Mouse (Mus musculus) frontal cortex, adult (tissue): ENCODE measurements around the gene Rnf4.

ENCODE experiments used
- ATAC-seq: cut with Nextera tagmentation; 2 replicates; pipeline ENCODE4 v1.9.2; 2017; ENCODE audit warnings: mild to moderate bottlenecking, moderate library complexity, mixed read lengths; ENCODE audit not compliant: low TSS enrichment

Gene Rnf4

GRCm38 (mm10) chr5:34336775-34337450, 824 bp downstream of the Rnf4 start:
- ATAC-seq, result no peak

- no peak for ATAC-seq
Observed at GRCm38 (mm10) chr5:34340246-34340645, 4.2 kb downstream of the Rnf4 start.

GRCm38 (mm10) chr5:34352084-34352631, 16.1 kb downstream of the Rnf4 start:
- no peak for ATAC-seq

- ATAC-seq, result peak; percentile 20; the same call in 1 of the 2 replicates
Observed at GRCm38 (mm10) chr5:34360261-34360660, 24.2 kb downstream of the Rnf4 start.

- no peak for ATAC-seq
Observed at GRCm38 (mm10) chr5:34363115-34363514, 27.0 kb downstream of the Rnf4 start.

GRCm38 (mm10) chr5:34368551-34369290, 32.6 kb downstream of the Rnf4 start:
- ATAC-seq, result no peak

GRCm38 (mm10) chr5:34369341-34370021, 33.4 kb downstream of the Rnf4 start, which contains the start of gene Fam193a:
Fam193a (plus strand) TSS chr5:34369933.
- ATAC-seq, result peak; percentile 97

- ATAC-seq, result peak; percentile 17; the same call in 1 of the 2 replicates
Observed at GRCm38 (mm10) chr5:34370022-34370823, 34.1 kb downstream of the Rnf4 start.

GRCm38 (mm10) chr5:34370840-34371239, 34.8 kb downstream of the Rnf4 start:
- no peak for ATAC-seq

GRCm38 (mm10) chr5:34372141-34372540, 36.1 kb downstream of the Rnf4 start:
- ATAC-seq, result no peak

GRCm38 (mm10) chr5:34372541-34372940, 36.5 kb downstream of the Rnf4 start:
- ATAC-seq, result no peak

- ATAC-seq, result no peak
Observed at GRCm38 (mm10) chr5:34378787-34379186, 42.7 kb downstream of the Rnf4 start.

- no peak for ATAC-seq
Observed at GRCm38 (mm10) chr5:34381700-34382099, 45.6 kb downstream of the Rnf4 start.

GRCm38 (mm10) chr5:34385616-34386015, 49.5 kb downstream of the Rnf4 start:
- ATAC-seq, result no peak

GRCm38 (mm10) chr5:34386744-34387143, 50.7 kb downstream of the Rnf4 start:
- ATAC-seq, result no peak

GRCm38 (mm10) chr5:34393251-34393650, 57.2 kb downstream of the Rnf4 start:
- ATAC-seq, result no peak

GRCm38 (mm10) chr5:34395347-34395746, 59.3 kb downstream of the Rnf4 start:
- no peak for ATAC-seq

- peak; percentile 80 for ATAC-seq
Observed at GRCm38 (mm10) chr5:34395850-34396540, 59.9 kb downstream of the Rnf4 start.

GRCm38 (mm10) chr5:34397866-34398265, 61.8 kb downstream of the Rnf4 start:
- ATAC-seq, result peak; percentile 62

- ATAC-seq, result no peak
Observed at GRCm38 (mm10) chr5:34398326-34398725, 62.2 kb downstream of the Rnf4 start.
